In the genomic region with DNA sequence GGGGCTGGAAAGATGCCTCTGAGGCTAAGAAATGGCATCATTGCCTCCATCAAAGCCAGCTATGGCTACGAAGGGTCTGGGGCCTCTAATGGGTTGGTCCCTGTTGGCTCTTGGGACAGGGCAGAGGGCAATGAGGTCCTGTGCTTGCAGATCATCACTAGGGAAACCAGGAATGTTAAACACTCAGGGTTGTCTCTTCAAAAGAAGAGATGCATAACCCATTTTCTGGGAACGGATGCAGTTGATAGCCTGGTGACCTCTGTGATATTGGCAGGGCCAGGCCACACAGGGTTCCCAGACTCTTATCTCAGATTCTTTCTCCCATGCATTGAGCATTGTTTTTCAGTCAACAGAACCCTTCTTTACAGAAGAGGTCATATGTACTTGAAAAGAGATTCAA, we compare ENCODE assay signal across 13 mouse cellular contexts.
"Had no signal": no experiment of that assay in that cellular context is flagged by ENCODE, and none has a peak within 500 bp of the region (broad histone marks: within the 10 kb centered on the region; RNA-seq: fewer than 3 reads in every experiment).

No protein-coding gene starts in this region.

- H3K4me1 ChIP-seq: liver, embryonic 15.5 days had no signal

- H3K27me3 ChIP-seq: intestine, embryonic 15.5 days; kidney, embryonic 15.5 days; liver, embryonic 15.5 days had no signal

- H3K4me3 ChIP-seq: intestine, embryonic 15.5 days; kidney, embryonic 15.5 days; left cerebral cortex, adult 2 months; liver, embryonic 15.5 days had no signal

- DNase-seq: kidney, adult 11 months; layer of hippocampus, postnatal 36 days; lung, adult 2 months; lung, postnatal 14 days; lung, postnatal 4 days; midbrain, embryonic 14.5 days; thymus, adult 18-20 months; thymus, postnatal 36 days had no signal

- H3K9ac ChIP-seq: intestine, embryonic 15.5 days; kidney, embryonic 15.5 days; liver, embryonic 15.5 days had no signal

- ATAC-seq: intestine, embryonic 15.5 days had no signal

- H3K27ac ChIP-seq: intestine, embryonic 15.5 days; kidney, embryonic 15.5 days; left cerebral cortex, adult 2 months; liver, embryonic 15.5 days had no signal

- H3K36me3 ChIP-seq: intestine, embryonic 15.5 days; kidney, embryonic 15.5 days; liver, embryonic 15.5 days had no signal

- H3K4me2 ChIP-seq: intestine, embryonic 15.5 days; kidney, embryonic 15.5 days; liver, embryonic 15.5 days; midbrain, embryonic 11.5 days had no signal

- H3K9me3 ChIP-seq: intestine, embryonic 15.5 days; kidney, embryonic 15.5 days; liver, embryonic 15.5 days had no signal
